Mouse (Mus musculus) myocyte (in vitro differentiated cells): Measurements from ENCODE around the gene H2-K1. TPM values are rescaled to one million over a fixed set of nuclear protein-coding genes. Genes with fewer than 3 reads are reported as not detected.

Experiments
- H3K27me3 ChIP-seq: one replicate; pipeline ENCODE4 v1.6.1; 2011; ENCODE audit not compliant: control insufficient read depth, insufficient read depth, insufficient read length
- H3K36me3 ChIP-seq: one replicate; pipeline ENCODE4 v1.6.1; 2011; ENCODE audit not compliant: control insufficient read depth, insufficient read depth
- H3K4me2 ChIP-seq: one replicate; pipeline ENCODE4 v1.6.1; 2011; ENCODE audit warnings: low read depth, control low read depth
- H3K4me3 ChIP-seq: one replicate; pipeline ENCODE4 v1.5.1; 2011; ENCODE audit warnings: mild to moderate bottlenecking, control low read depth, moderate library complexity
- H3K79me2 ChIP-seq: one replicate; pipeline ENCODE4 v1.6.1; 2011; ENCODE audit not compliant: control insufficient read depth, insufficient read depth
- H3ac ChIP-seq: one replicate; pipeline ENCODE4 v1.6.1; 2011; ENCODE audit not compliant: control insufficient read depth, insufficient read length
- CEBPB ChIP-seq: IDR thresholded peaks from 2 replicates; pipeline ENCODE4 v1.6.1; 2011; ENCODE audit warnings: mild to moderate bottlenecking, moderate library complexity; ENCODE audit not compliant: poor library complexity, insufficient read depth, severe bottlenecking
- E2F4 ChIP-seq: IDR thresholded peaks from one replicate; pipeline ENCODE4 v1.6.1; 2011; ENCODE audit warnings: mild to moderate bottlenecking, control low read depth, moderate library complexity; ENCODE audit not compliant: insufficient read depth
- MAX ChIP-seq: IDR thresholded peaks from one replicate; pipeline ENCODE4 v1.6.1; 2011; ENCODE audit warnings: low read depth, mild to moderate bottlenecking, control low read depth
- MYOD1 ChIP-seq, 3 experiments: IDR thresholded peaks; one replicate each; pipeline ENCODE4 v1.6.1; 2011; ENCODE audit warnings: control low read depth in 2 of 3, low read depth in 2 of 3, mild to moderate bottlenecking in 2 of 3, moderate library complexity in 1 of 3; ENCODE audit not compliant: insufficient read length in 2 of 3, control insufficient read depth in 1 of 3
- MYOG ChIP-seq, 3 experiments: IDR thresholded peaks; one replicate each; pipeline ENCODE4 v1.6.1; 2011; ENCODE audit warnings: control low read depth in 2 of 3, low read depth in 2 of 3, mild to moderate bottlenecking in 2 of 3; ENCODE audit not compliant: insufficient read length in 2 of 3, control insufficient read depth in 1 of 3, insufficient read depth in 1 of 3
- POLR2A ChIP-seq: IDR thresholded peaks from one replicate; pipeline ENCODE4 v1.6.1; 2011; ENCODE audit warnings: low read depth, mild to moderate bottlenecking, control low read depth, moderate library complexity; ENCODE audit not compliant: insufficient read length
- POLR2AphosphoS2 ChIP-seq: IDR thresholded peaks from one replicate; pipeline ENCODE4 v1.6.1; 2011; ENCODE audit warnings: low read depth, control low read depth; ENCODE audit not compliant: insufficient read length
- REST ChIP-seq: IDR thresholded peaks from one replicate; pipeline ENCODE4 v1.6.1; 2011; ENCODE audit warnings: mild to moderate bottlenecking, control low read depth, moderate library complexity; ENCODE audit not compliant: insufficient read depth, insufficient read length
- SRF ChIP-seq: IDR thresholded peaks from one replicate; pipeline ENCODE4 v1.6.1; 2011; ENCODE audit warnings: low read depth; ENCODE audit not compliant: control insufficient read depth, insufficient read length
- TCF12 ChIP-seq: IDR thresholded peaks from one replicate; pipeline ENCODE4 v1.6.1; 2011; ENCODE audit warnings: mild to moderate bottlenecking, control low read depth; ENCODE audit not compliant: poor library complexity, insufficient read depth, severe bottlenecking
- TCF3 ChIP-seq: IDR thresholded peaks from one replicate; pipeline ENCODE4 v1.6.1; 2011; ENCODE audit warnings: low read depth, control low read depth; ENCODE audit not compliant: insufficient read length
- USF1 ChIP-seq: IDR thresholded peaks from one replicate; pipeline ENCODE4 v1.6.1; 2011; ENCODE audit warnings: low read depth, mild to moderate bottlenecking, control low read depth, moderate library complexity
- polyA plus RNA-seq: library from polyadenylated mRNA; unstranded; fragments of >200 nt; fragmentation: generic; extraction: Trizol; gene quantifications from one replicate; pipeline ENCODE4 v1.2.1, GENCODE M21; 2012; ENCODE audit warnings: missing spikeins

The H2-K1 gene
- polyA plus RNA-seq, 1 experiment, result 89.2 TPM

GRCm38 (mm10) chr17:33965846-33966550 is 34.1 kb downstream of the H2-K1 start:
- no peak overlapping the region for H3ac ChIP-seq
- no peak for TF ChIP-seq E2F4
- TF ChIP-seq MYOG (IDR thresholded peaks at IDR 0.05; ENCODE audit: control insufficient read depth in 1 of 3, insufficient read depth in 1 of 3, insufficient read length in 2 of 3, low read depth in 2 of 3), result no peak
- TF ChIP-seq REST, result no peak
- no peak for TF ChIP-seq TCF12
- no peak for TF ChIP-seq MAX
- TF ChIP-seq TCF3, result no peak
- TF ChIP-seq POLR2AphosphoS2, result no peak
- no peak for TF ChIP-seq MYOD1 (IDR thresholded peaks at IDR 0.05; ENCODE audit: control insufficient read depth in 1 of 3, insufficient read length in 2 of 3, low read depth in 2 of 3)
- TF ChIP-seq SRF, result no peak
- no peak for TF ChIP-seq CEBPB
- no peak for TF ChIP-seq USF1
- TF ChIP-seq POLR2A, result no peak
- no peaks in the 10 kb centered on the region for H3K27me3 ChIP-seq
- H3K4me3 ChIP-seq, result no peak overlapping the region
- no peaks in the 10 kb centered on the region for H3K79me2 ChIP-seq
- H3K4me2 ChIP-seq, result no peak overlapping the region
- no peaks in the 10 kb centered on the region for H3K36me3 ChIP-seq

DNA sequence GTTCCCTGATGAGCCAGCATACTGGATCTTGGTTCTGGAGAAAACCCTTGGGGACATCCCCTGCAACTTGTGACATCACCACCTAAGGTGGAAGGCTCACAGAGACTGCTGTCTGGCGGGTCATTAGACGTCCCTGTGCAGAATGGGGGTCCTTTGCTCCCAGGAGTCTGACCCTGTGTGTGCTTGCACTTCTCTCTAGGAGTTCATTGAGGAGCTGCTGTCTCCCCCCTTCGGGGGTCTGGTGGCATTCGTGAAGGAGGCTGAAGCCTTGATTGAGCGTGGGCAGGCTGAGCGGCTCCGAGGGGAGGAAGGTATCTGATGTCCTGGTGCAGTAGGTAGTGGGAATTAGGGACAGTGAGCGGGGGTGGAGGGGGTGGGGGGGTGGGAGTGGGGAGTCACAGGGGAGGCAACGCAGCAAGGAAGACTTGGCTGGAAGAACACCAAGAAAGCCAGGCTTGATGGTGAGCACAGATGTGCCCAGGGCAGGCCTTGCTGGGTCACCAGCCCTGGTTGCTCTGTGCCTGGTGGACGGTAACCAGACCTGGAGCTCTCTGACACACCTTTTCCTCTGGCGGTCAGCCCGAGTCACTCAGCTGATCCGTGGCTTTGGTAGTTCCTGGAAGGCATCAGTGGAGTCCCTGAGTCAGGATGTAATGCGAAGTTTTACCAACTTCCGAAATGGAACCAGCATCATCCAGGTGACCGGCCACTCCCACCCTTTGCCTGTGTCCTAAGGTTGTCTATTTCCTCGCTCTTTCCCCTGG is 34.9 kb downstream of the H2-K1 start:
- Histone ChIP-seq H3K27me3 (no peaks in the 10 kb centered on the region), H3K4me2 (no peak overlapping the region), H3K79me2 (no peaks in the 10 kb centered on the region), H3K36me3 (no peaks in the 10 kb centered on the region), H3ac (no peak overlapping the region), H3K4me3 (no peak overlapping the region)
- TF ChIP-seq SRF, result no peak
- no peak for TF ChIP-seq TCF3
- TF ChIP-seq POLR2A, result no peak
- TF ChIP-seq TCF12, result no peak
- no peak for TF ChIP-seq REST
- no peak for TF ChIP-seq MYOD1 (IDR thresholded peaks at IDR 0.05; ENCODE audit: control insufficient read depth in 1 of 3, insufficient read length in 2 of 3, low read depth in 2 of 3)
- no peak for TF ChIP-seq MYOG (IDR thresholded peaks at IDR 0.05; ENCODE audit: control insufficient read depth in 1 of 3, insufficient read depth in 1 of 3, insufficient read length in 2 of 3, low read depth in 2 of 3)
- TF ChIP-seq POLR2AphosphoS2, result no peak
- no peak for TF ChIP-seq CEBPB

DNA sequence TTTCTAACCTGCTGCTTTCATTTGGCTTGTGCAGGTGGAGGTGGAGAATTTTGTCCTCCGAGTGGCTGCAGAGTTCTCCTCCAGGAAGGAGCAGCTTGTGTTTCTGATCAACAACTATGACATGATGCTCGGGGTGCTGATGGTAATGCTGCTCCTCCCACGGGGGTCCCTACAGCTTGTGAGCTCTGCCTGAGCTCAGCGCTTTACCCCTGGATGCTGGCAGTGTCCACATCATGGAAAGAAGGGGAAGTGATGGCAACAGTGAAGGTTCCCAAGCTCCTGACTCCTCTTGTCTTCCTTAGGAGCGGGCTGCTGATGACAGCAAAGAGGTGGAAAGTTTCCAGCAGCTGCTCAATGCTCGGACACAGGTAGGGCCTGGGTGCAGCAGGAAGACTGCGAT is 37.3 kb downstream of the H2-K1 start:
- no peak overlapping the region for H3K4me3 ChIP-seq
- no peak overlapping the region for H3K4me2 ChIP-seq
- H3K27me3 ChIP-seq, result no peaks in the 10 kb centered on the region
- TF ChIP-seq USF1, result no peak
- H3ac ChIP-seq, result no peak overlapping the region
- H3K36me3 ChIP-seq, result no peaks in the 10 kb centered on the region
- H3K79me2 ChIP-seq, result no peaks in the 10 kb centered on the region

DNA sequence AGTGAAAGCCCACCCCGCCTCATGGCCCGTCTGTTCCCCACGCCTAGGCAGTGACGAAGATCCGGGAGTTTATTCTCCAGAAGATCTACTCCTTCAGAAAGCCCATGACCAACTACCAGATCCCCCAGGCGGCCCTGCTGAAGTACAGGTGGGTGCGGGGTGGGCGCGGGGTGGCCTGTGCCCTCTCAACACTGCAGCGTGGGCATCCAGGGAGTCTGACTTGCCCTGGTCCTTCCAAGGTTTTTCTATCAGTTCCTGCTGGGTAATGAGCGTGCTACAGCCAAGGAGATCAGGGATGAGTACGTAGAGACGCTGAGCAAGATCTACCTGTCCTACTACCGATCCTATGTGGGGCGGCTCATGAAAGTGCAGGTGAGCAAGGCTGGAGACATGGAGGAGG is 40.2 kb downstream of the H2-K1 start:
- TF ChIP-seq REST (no peak), POLR2AphosphoS2 (no peak), SRF (no peak), MYOD1 (IDR thresholded peaks at IDR 0.05; ENCODE audit: control insufficient read depth in 1 of 3, insufficient read length in 2 of 3, low read depth in 2 of 3) (no peak), CEBPB (no peak), TCF3 (no peak)
- Histone ChIP-seq H3K4me2 (no peak overlapping the region), H3ac (no peak overlapping the region), H3K4me3 (no peak overlapping the region), H3K27me3 (no peaks in the 10 kb centered on the region), H3K36me3 (no peaks in the 10 kb centered on the region), H3K79me2 (peaks cover 10% of the 10 kb centered on the region)

- Histone ChIP-seq H3K4me3 (no peak overlapping the region), H3ac (no peak overlapping the region), H3K79me2 (peaks cover 18% of the 10 kb centered on the region), H3K4me2 (no peak overlapping the region), H3K36me3 (peaks cover 5% of the 10 kb centered on the region), H3K27me3 (no peaks in the 10 kb centered on the region)
- no peak for TF ChIP-seq POLR2A
- TF ChIP-seq USF1, result no peak
- no peak for TF ChIP-seq TCF12
- no peak for TF ChIP-seq MAX
- no peak for TF ChIP-seq MYOD1 (IDR thresholded peaks at IDR 0.05; ENCODE audit: control insufficient read depth in 1 of 3, insufficient read length in 2 of 3, low read depth in 2 of 3)
- no peak for TF ChIP-seq CEBPB
- TF ChIP-seq POLR2AphosphoS2, result no peak
These were observed 41.0 kb downstream of the H2-K1 start for GRCm38 (mm10) chr17:33959135-33959534.
